In genomic region chr17:12118926-12119641, GRCm38 (mm10) we compare ENCODE assay signal across 8 mouse cellular contexts. TPM values are rescaled to one million over a fixed set of nuclear protein-coding genes. Genes with fewer than 3 reads are reported as not detected.
DNase-seq lines count a peak whose midpoint lies in the region; ATAC-seq lines count a peak whose summit lies in the region.

No protein-coding gene starts in this region.

- no peaks in the 10 kb centered on the region for H3K27me3 ChIP-seq in intestine, embryonic 14.5 days (replicated peaks; ENCODE audit: control insufficient read depth, insufficient read depth, low read length)

- under 1% methylated on average over 30 of the region's 30 CpGs for WGBS in intestine, embryonic 14.5 days

- peak overlapping the region; percentile 71 for H3K9ac ChIP-seq in intestine, embryonic 14.5 days (ENCODE audit: low read length)

- H3K4me1 ChIP-seq in intestine, embryonic 14.5 days (replicated peaks; ENCODE audit: control insufficient read depth, insufficient read depth, low read length), result peaks cover 10% of the 10 kb centered on the region

- intact Hi-C loops in left cerebral cortex, postnatal 14 days (cut with DNase I), result loop anchor here (5.0 kb wide), 3 partner anchors 48 to 88 kb away; no protein-coding TSS in a partner anchor

- H3K36me3 ChIP-seq in intestine, embryonic 14.5 days (ENCODE audit: control insufficient read depth, insufficient read depth, low read length), result 0 out of 2 replicates have a peak, but pooled peaks cover 4% of the 10 kb centered on the region

- peak overlapping the region; percentile 55 for H3K4me3 ChIP-seq in intestine, embryonic 14.5 days (ENCODE audit: low read depth, low read length)

- peak; percentile 90 for DNase-seq in adrenal gland, adult 8-10 months
- DNase-seq in embryo, embryonic 11 days, result peak; percentile 92
- DNase-seq in gastrocnemius, postnatal 25 days, result peak; percentile 80
- DNase-seq in intestine, embryonic 14.5 days (ENCODE audit: low spot score), result peak; percentile 88
- DNase-seq in left cerebral cortex, postnatal 14 days (ENCODE audit: low spot score in 2 of 2), result peak; percentile 79 to 94
- peak; percentile 79 for DNase-seq in right cerebral cortex, postnatal 25 days
- peak; percentile 90 for DNase-seq in yolk sac, embryonic 10.5 days (ENCODE audit: low spot score)

- 0 out of 2 replicates have a peak, but pooled peaks cover 3% of the 10 kb centered on the region for H3K9me3 ChIP-seq in intestine, embryonic 14.5 days (ENCODE audit: control insufficient read depth, low read length)

- H3K4me2 ChIP-seq in intestine, embryonic 14.5 days (ENCODE audit: low read length), result peak overlapping the region; percentile 54

- ATAC-seq in intestine, embryonic 14.5 days (replicated peaks; ENCODE audit: low FRiP score, low TSS enrichment, low read depth), result peak; percentile 94
- peak; percentile 95 for ATAC-seq in megakaryocyte-erythroid progenitor cell, adult 5-6 weeks (replicated peaks; ENCODE audit: low FRiP score, low TSS enrichment, poor library complexity, severe bottlenecking)

- peak overlapping the region; percentile 88 for H3K27ac ChIP-seq in intestine, embryonic 14.5 days (ENCODE audit: low read depth)

RNA-seq across cellular contexts. Expression of gene Agpat4, which starts 0.6 kb away (rescaled TPM):
- total RNA-seq in adrenal gland, adult 8-10 months (2022), result 100 to 1,000 TPM in 2 of 4 experiments, 10 to 100 TPM in 2; 40.1 to 106 (median 76.9) TPM
- 1 to 10 TPM; 2.3 to 2.7 TPM for total RNA-seq in gastrocnemius, postnatal 25 days (2021)
- polyA plus RNA-seq in intestine, embryonic 14.5 days (2014; fragmentation: Nextera tagmentation; extraction: Ambion mirVana), result 17.7 and 21.7 TPM in 2 replicates
- 10 to 100 TPM; 68.3 to 73.6 TPM for total RNA-seq in left cerebral cortex, postnatal 14 days (2021)
- 9.0 and 12.7 TPM in 2 replicates for total RNA-seq in megakaryocyte-erythroid progenitor cell, adult 5-6 weeks (2014; fragmentation: Nextera tagmentation)
- 4.3 and 6.8 TPM in 2 replicates for total RNA-seq in megakaryocyte-erythroid progenitor cell, adult 5-6 weeks (2017)

Comparison
In these comparisons a context has a peak if more than half of its experiments do, and no peak if none do; other contexts are left out.
1. Peak in every context shown above with its lines: DNase-seq, ATAC-seq, H3K4me3 ChIP-seq and H3K27ac ChIP-seq.